Mouse (Mus musculus): Measurements from ENCODE around the gene Mplkip. TPM values are rescaled to one million over a fixed set of nuclear protein-coding genes. Genes with fewer than 3 reads are reported as not detected.

The Mplkip gene
- 28.5 TPM for polyA plus RNA-seq (2017; shearing (Covaris generic))

GRCm38 (mm10) chr13:17694911-17695699, at the start of gene Mplkip, which contains the start of gene Sugct:
TSS of gene Mplkip (plus strand) at chr13:17695192.
TSS of gene Sugct (minus strand) at chr13:17695553.

Other genes with a start within 250 kb of the Mplkip start
- gene Sugct, start 361 bp downstream of the Mplkip start, polyA plus RNA-seq (2017; shearing (Covaris generic)), result 0.89 TPM
- gene Cdk13, start 109.9 kb downstream of the Mplkip start, polyA plus RNA-seq (2017; shearing (Covaris generic)), result 13.8 TPM
- gene Rala, start 249.0 kb downstream of the Mplkip start, polyA plus RNA-seq (2017; shearing (Covaris generic)), result 7.8 TPM